Mouse (Mus musculus) bone marrow, adult 2 months (tissue): ENCODE results near the gene Ctnna2.

Source experiments
- CTCF ChIP-seq: fragments of 200-500 bp; IDR thresholded peaks from 2 replicates; pipeline ENCODE4 v1.5.1; 2011; ENCODE audit warnings: low read length, control low read depth; ENCODE audit not compliant: control insufficient read depth, insufficient read depth
- POLR2A ChIP-seq: fragments of 200-500 bp; IDR thresholded peaks from 2 replicates; pipeline ENCODE4 v1.6.1; 2011; ENCODE audit warnings: low read depth, mild to moderate bottlenecking, control low read depth, low read length, borderline replicate concordance; ENCODE audit not compliant: control insufficient read depth

DNA sequence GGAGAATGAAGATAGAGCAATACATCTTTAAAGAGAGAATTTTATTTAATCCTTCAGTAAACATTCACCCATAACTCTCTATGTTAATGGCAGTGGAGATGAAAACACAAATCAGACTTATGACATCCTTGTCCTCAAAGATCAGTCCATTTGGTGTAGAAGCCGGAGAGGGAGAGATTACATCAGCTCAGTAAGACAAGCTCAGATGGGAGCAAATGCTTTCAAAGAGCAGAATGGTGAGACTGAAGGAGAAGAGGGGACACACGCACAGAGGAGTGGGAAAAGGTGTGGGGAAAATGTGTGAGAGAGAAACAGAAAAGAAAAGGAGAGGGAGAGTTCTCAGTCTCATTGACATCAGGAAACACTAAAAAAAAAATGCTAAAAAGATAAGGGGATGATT is 144.8 kb downstream of the Ctnna2 start:
- TF ChIP-seq CTCF (no peak), POLR2A (no peak)
